Mouse (Mus musculus): ENCODE measurements around the gene Actl7a.

DNA sequence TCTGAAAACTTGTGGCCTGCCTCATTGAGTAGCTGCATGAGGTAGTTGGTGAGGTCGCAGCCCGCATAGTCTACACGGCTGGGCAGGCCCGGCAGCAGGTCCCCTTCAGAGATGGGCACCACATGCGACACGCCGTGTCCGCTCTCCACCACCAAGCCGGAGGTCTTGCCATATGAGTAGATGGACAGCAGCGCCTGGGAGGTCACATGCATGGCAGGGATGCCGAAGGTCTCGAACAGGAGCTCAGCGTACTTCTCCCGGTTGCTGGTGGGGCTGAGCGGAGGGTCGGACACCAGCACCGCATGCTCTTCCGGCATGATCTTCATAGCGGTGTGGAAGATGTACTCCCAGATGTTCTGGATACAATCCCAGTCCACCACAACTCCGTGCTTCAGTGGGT, 2.6 kb upstream of the Actl7a start:
- no peak for TF ChIP-seq CTCF (IDR thresholded peaks at IDR 0.05; ENCODE audit: low read depth)
- no peak for TF ChIP-seq EP300 (optimal IDR thresholded peaks at IDR 0.05)
